Mouse (Mus musculus) neural tube, embryonic 11.5 days (tissue): ENCODE data around the gene Plekha5. TPM values are rescaled to one million over a fixed set of nuclear protein-coding genes. Genes with fewer than 3 reads are reported as not detected.

Experiments
- ATAC-seq: fragments of 200-750 bp; cut with Nextera tagmentation; 2 replicates; pipeline ENCODE4 v1.8.0; 2017; ENCODE audit warnings: moderate number of reproducible peaks, mild to moderate bottlenecking, moderate TSS enrichment, moderate library complexity; ENCODE audit not compliant: insufficient read depth, low FRiP score, low TSS enrichment
- DNase-seq: peaks from one replicate; pipeline ENCODE4 v3.0.0-alpha.2; 2015; ENCODE audit warnings: low spot score
- H3K27ac ChIP-seq: fragments of 300-500 bp; sonication (generic); 2 replicates; pipeline ENCODE4 v1.5.1; 2014; ENCODE audit warnings: low read depth, mild to moderate bottlenecking, low read length
- H3K27me3 ChIP-seq: fragments of 300-500 bp; sonication (generic); 2 replicates; pipeline ENCODE4 v1.6.1; 2014; ENCODE audit warnings: mild to moderate bottlenecking, low read length, mixed read lengths; ENCODE audit not compliant: control insufficient read depth, insufficient read depth
- H3K36me3 ChIP-seq: fragments of 300-500 bp; sonication (generic); 2 replicates; pipeline ENCODE4 v1.6.1; 2014; ENCODE audit warnings: mild to moderate bottlenecking, low read length, moderate library complexity, mixed read lengths; ENCODE audit not compliant: control insufficient read depth, insufficient read depth
- H3K4me1 ChIP-seq: fragments of 300-500 bp; sonication (generic); 2 replicates; pipeline ENCODE4 v1.6.1; 2014; ENCODE audit warnings: low read length, mixed read lengths; ENCODE audit not compliant: control insufficient read depth, insufficient read depth
- H3K4me2 ChIP-seq: fragments of 300-500 bp; sonication (generic); 2 replicates; pipeline ENCODE4 v1.6.1; 2014; ENCODE audit warnings: low read depth, mild to moderate bottlenecking, moderate library complexity
- H3K4me3 ChIP-seq: fragments of 300-500 bp; sonication (generic); 2 replicates; pipeline ENCODE4 v1.5.1; 2014; ENCODE audit warnings: low read depth, low read length
- H3K9ac ChIP-seq: fragments of 300-500 bp; sonication (generic); 2 replicates; pipeline ENCODE4 v1.6.1; 2014; ENCODE audit warnings: mild to moderate bottlenecking, low read length
- H3K9me3 ChIP-seq: fragments of 300-500 bp; sonication (generic); 2 replicates; pipeline ENCODE4 v1.6.1; 2016; ENCODE audit warnings: low read length; ENCODE audit not compliant: control insufficient read depth
- WGBS: fragments of 180-500 bp; shearing (Covaris S2); extraction: QIAGEN DNeasy Blood & Tissue Kit; methylation state at CpG from one replicate; pipeline ENCODE4 v1.1.7; 2014; 5-methylcytosine and 5-hydroxymethylcytosine counted together
- polyA plus RNA-seq: library from polyadenylated mRNA; unstranded; fragments of >200 nt; fragmentation: Nextera tagmentation; extraction: Ambion mirVana; gene quantifications from 2 replicates; pipeline ENCODE4 v1.2.1, GENCODE M21; 2014

Plekha5 gene
- polyA plus RNA-seq, 1 experiment from 2014 or later, result 49.0 TPM

DNA sequence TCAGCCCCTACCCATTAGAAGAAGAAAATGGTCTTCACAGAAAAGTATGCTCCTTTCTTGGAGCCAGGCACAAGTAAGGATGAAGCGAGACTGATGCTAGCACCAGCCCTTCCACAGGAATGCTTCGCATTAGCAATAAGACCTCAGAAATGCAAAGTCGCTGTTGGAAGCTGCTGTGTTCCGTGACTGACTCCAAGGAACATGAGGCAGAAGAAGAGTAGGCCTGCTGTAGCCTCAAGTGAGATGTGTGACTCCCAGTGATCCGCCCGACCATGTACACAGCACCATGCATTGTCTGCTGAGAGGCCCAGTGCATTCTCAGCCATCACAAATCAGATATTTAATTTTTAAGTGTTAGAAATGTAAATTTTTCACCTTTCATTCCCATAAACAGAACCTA is 41.0 kb downstream of the Plekha5 start:
- no peak for DNase-seq
- Histone ChIP-seq H3K27me3 (no peaks in the 10 kb centered on the region), H3K9me3 (no peaks in the 10 kb centered on the region), H3K9ac (no peak overlapping the region), H3K4me3 (no peak overlapping the region), H3K36me3 (no peaks in the 10 kb centered on the region), H3K4me1 (no peaks in the 10 kb centered on the region), H3K27ac (no peak overlapping the region), H3K4me2 (no peak overlapping the region)
- 95% methylated on average over 6 of the region's 6 CpGs for WGBS
- no peak for ATAC-seq

DNA sequence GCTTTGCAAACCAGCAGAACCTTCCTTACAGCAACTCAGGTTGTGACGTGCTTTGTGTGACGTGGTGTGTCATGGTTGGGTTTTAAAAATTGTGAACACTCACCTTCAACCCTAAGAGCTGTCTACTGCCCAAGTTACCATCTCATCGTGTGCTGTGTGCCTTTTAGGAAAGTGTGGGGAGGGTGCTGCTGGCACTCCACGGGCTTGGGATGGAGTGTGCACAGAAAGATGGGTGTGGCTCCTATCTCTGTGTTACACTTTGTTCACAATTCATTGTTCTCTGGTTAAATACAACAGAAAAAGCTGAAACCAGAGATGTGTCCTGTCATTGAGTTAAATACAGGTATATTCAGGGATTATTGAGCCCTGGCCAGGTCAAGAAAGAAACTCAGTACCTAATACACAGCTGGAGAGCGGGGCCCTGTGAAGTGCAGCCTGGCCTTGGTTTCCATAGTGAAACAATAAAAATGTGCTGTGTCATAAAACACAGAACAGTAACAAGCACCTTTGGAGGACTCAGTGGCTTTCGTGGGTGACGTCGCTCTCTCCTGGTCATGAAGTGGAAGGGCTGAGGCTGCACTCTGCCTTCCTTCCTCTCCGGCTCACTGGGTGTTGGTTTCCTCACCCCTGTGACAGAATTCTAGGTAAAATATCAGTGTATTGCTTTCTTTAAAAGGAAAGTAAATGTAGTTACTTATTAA is 42.2 kb downstream of the Plekha5 start:
- Histone ChIP-seq H3K9me3 (no peaks in the 10 kb centered on the region), H3K4me1 (no peaks in the 10 kb centered on the region), H3K9ac (no peak overlapping the region), H3K27ac (no peak overlapping the region), H3K4me2 (no peak overlapping the region), H3K36me3 (no peaks in the 10 kb centered on the region), H3K4me3 (no peak overlapping the region), H3K27me3 (no peaks in the 10 kb centered on the region)
- 77% methylated on average over 9 of the region's 9 CpGs for WGBS
- ATAC-seq (peak; percentile 55; the same call in 1 of the 2 replicates), DNase-seq (no peak)

- no peak overlapping the region for H3K9ac ChIP-seq
- WGBS, result 89% methylated on average over 6 of the region's 6 CpGs
- no peaks in the 10 kb centered on the region for H3K27me3 ChIP-seq
- no peaks in the 10 kb centered on the region for H3K9me3 ChIP-seq
- no peak overlapping the region for H3K4me2 ChIP-seq
- DNase-seq, result no peak
- H3K4me1 ChIP-seq, result no peaks in the 10 kb centered on the region
- H3K36me3 ChIP-seq, result no peaks in the 10 kb centered on the region
- H3K4me3 ChIP-seq, result no peak overlapping the region
- ATAC-seq, result no peak
- no peak overlapping the region for H3K27ac ChIP-seq
Observed at GRCm38 (mm10) chr6:140466841-140467240, 43.0 kb downstream of the Plekha5 start.

DNA sequence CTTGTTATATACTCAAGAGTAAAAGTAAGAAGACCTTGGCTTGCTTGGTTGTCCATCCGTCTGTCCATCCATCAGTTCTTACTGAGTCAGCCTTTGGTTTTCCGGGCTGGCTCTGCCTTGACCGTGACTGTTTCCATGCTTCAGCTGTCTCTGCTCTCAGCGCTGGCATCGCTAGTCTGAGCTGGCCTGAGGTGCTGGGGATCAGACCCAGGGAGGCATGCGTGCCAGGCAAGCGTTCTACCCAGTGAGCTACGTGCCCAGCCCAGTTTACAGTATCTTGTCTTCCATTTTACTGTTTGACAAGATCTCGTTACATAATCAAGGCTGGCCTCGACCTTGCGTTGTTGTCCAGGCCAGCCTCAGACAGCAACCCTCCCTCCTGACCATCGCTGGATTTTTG is 44.0 kb downstream of the Plekha5 start:
- ATAC-seq (no peak), DNase-seq (no peak)
- Histone ChIP-seq H3K4me1 (no peaks in the 10 kb centered on the region), H3K27ac (no peak overlapping the region), H3K36me3 (no peaks in the 10 kb centered on the region), H3K4me3 (no peak overlapping the region), H3K9me3 (no peaks in the 10 kb centered on the region), H3K9ac (no peak overlapping the region), H3K4me2 (no peak overlapping the region), H3K27me3 (no peaks in the 10 kb centered on the region)
- WGBS, result 95% methylated on average over 12 of the region's 12 CpGs

- Histone ChIP-seq H3K9ac (no peak overlapping the region), H3K4me3 (no peak overlapping the region), H3K36me3 (no peaks in the 10 kb centered on the region), H3K9me3 (no peaks in the 10 kb centered on the region), H3K4me1 (no peaks in the 10 kb centered on the region), H3K27ac (no peak overlapping the region), H3K4me2 (no peak overlapping the region), H3K27me3 (no peaks in the 10 kb centered on the region)
- DNase-seq, result no peak
- 88% methylated on average over 6 of the region's 6 CpGs for whole genome bisulfite sequencing
- ATAC-seq, result no peak
Observed at GRCm38 (mm10) chr6:140469791-140470190, 45.9 kb downstream of the Plekha5 start.

DNA sequence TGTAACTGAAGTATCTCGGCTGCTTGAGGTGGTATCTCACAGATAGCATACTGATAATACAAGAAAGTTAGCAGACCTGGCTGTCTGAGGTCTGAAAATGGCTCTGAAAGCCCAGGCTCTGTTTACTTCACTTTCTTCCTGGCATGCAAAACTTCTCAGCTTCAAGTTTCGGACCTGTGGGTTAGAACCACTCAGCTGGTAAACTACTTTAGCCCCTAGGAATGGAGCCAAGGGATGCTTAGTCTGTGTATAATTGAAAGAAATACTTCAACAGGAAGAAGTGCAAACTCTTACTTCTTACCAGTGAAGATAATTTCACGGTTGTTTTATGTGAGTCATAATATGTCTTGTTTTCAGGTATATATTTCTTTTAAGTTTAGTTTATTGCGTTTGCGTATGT is 47.9 kb downstream of the Plekha5 start:
- no peak for DNase-seq
- Histone ChIP-seq H3K4me3 (no peak overlapping the region), H3K4me1 (no peaks in the 10 kb centered on the region), H3K27me3 (no peaks in the 10 kb centered on the region), H3K36me3 (no peaks in the 10 kb centered on the region), H3K9ac (no peak overlapping the region), H3K9me3 (no peaks in the 10 kb centered on the region), H3K4me2 (no peak overlapping the region), H3K27ac (no peak overlapping the region)
- no peak for ATAC-seq
- 88% methylated on average over 5 of the region's 5 CpGs for WGBS

DNA sequence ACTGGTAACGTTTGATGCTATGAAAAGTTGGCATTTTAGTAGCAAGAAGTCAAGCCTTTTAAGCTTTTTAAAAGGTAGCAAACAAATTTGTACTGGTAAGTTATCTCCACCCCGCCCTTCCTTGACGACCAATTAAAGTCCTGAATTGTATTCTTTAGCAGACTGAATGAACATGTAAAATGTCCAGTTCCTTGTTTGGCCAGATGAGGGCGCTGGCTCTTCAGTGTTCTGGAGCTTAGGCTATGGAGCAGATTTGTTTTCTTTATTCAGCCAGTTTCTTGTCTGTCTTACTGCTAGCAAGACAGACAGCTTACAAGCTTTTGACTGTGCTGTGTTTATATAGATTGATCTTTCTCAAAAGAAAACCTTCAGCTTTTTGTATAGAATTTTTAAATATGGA is 48.5 kb downstream of the Plekha5 start:
- ATAC-seq (no peak), DNase-seq (peak; percentile 50)
- H3K4me2 ChIP-seq, result no peak overlapping the region
- no peak overlapping the region for H3K9ac ChIP-seq
- H3K36me3 ChIP-seq, result no peaks in the 10 kb centered on the region
- no peak overlapping the region for H3K4me3 ChIP-seq
- WGBS, result 61% methylated on average over 4 of the region's 4 CpGs
- H3K27ac ChIP-seq, result no peak overlapping the region
- H3K27me3 ChIP-seq, result no peaks in the 10 kb centered on the region
- H3K4me1 ChIP-seq, result no peaks in the 10 kb centered on the region
- no peaks in the 10 kb centered on the region for H3K9me3 ChIP-seq

DNA sequence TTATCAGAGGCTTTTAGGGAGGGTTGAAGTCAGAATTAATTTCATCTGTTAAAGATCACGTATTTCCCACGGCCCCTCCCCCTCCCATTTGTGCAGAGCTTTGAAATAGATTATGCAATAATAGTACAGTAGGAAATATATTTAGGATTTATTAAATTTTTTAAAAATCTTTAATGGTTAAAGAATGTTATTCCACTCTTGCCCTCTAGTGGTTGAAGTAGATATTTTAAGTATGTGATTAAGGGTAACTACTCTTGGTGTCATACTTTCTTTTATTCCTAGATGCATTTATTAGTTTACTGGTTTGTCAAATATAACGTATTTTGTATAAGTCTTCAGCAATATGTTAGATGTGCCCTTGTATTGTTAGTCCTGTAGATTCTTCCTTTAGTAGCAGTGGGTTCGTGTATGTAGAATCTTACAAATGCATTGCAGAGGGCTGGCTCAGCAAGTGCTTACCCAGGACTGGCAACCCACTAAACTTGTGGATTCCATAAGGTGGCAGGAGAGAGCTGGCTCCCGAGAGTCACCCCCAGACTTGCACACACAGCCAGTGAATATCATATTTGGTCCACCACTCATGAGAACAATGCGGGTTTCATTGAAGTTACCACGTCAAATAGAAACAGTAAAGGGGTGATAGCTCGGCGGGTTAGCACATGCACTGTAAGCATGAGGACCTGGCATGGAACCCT is 51.7 kb downstream of the Plekha5 start:
- H3K36me3 ChIP-seq, result no peaks in the 10 kb centered on the region
- DNase-seq, result no peak
- H3K4me3 ChIP-seq, result no peak overlapping the region
- WGBS, result 89% methylated on average over 9 of the region's 9 CpGs
- H3K27me3 ChIP-seq, result no peaks in the 10 kb centered on the region
- ATAC-seq, result no peak
- H3K9ac ChIP-seq, result no peak overlapping the region
- no peaks in the 10 kb centered on the region for H3K9me3 ChIP-seq
- no peak overlapping the region for H3K4me2 ChIP-seq
- H3K27ac ChIP-seq, result no peak overlapping the region
- H3K4me1 ChIP-seq, result no peaks in the 10 kb centered on the region

DNA sequence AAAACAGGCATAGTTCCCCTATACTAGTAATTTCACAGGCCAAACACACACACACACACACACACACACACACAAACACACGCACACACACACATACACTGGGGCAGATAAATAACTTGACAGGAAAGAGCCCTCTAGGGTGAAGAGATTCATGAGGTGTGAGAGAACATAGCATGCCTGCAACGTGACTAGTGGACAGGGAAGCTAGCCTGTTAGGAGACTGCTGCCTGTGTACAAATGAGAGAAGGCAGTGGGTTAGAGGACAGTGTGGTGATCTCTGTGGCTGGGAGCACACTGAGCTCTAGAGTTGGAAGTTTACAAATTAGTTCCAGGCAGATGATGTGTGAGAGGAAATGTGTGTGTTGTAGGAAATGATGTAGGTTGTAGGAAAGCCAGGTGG is 53.1 kb downstream of the Plekha5 start:
- Histone ChIP-seq H3K9ac (no peak overlapping the region), H3K4me1 (no peaks in the 10 kb centered on the region), H3K4me2 (no peak overlapping the region), H3K27ac (no peak overlapping the region), H3K27me3 (no peaks in the 10 kb centered on the region), H3K4me3 (no peak overlapping the region), H3K36me3 (no peaks in the 10 kb centered on the region), H3K9me3 (no peaks in the 10 kb centered on the region)
- DNase-seq, result no peak
- 69% methylated on average over 2 of the region's 2 CpGs for WGBS
- ATAC-seq, result no peak
